Mouse (Mus musculus) hindbrain, embryonic 11.5 days (tissue): ENCODE results near the gene Eci2. TPM values are rescaled to one million over a fixed set of nuclear protein-coding genes. Genes with fewer than 3 reads are reported as not detected.
A peak's percentile ranks its signal among the peaks of the same experiment; 100 is the strongest.
"Not testable (repeated sequence)": the region's sequence is repeated elsewhere in the genome, so short reads cannot be mapped to it uniquely, and the experiment has no call there.

Experiments
- ATAC-seq: fragments of 200-750 bp; cut with Nextera tagmentation; 2 replicates; pipeline ENCODE4 v1.8.0; 2017; ENCODE audit warnings: mild to moderate bottlenecking, moderate TSS enrichment, moderate library complexity; ENCODE audit not compliant: low FRiP score
- DNase-seq: peaks from one replicate; pipeline ENCODE4 v3.0.0-alpha.2; 2015; ENCODE audit warnings: low spot score
- H3K27ac ChIP-seq: fragments of 300-500 bp; sonication (generic); 2 replicates; pipeline ENCODE4 v1.5.1; 2014; ENCODE audit warnings: mild to moderate bottlenecking, low read depth, low read length
- H3K27me3 ChIP-seq: fragments of 300-500 bp; sonication (generic); 2 replicates; pipeline ENCODE4 v1.6.1; 2014; ENCODE audit warnings: mild to moderate bottlenecking, low read length, moderate library complexity, mixed read lengths; ENCODE audit not compliant: control insufficient read depth, insufficient read depth
- H3K36me3 ChIP-seq: fragments of 300-500 bp; sonication (generic); 2 replicates; pipeline ENCODE4 v1.6.1; 2014; ENCODE audit warnings: mild to moderate bottlenecking, low read length, moderate library complexity, mixed read lengths; ENCODE audit not compliant: control insufficient read depth, insufficient read depth
- H3K4me1 ChIP-seq: fragments of 300-500 bp; sonication (generic); replicated peaks from 2 replicates; pipeline ENCODE4 v1.6.1; 2014; ENCODE audit warnings: low read length, mixed read lengths; ENCODE audit not compliant: control insufficient read depth, insufficient read depth
- H3K4me2 ChIP-seq: fragments of 300-500 bp; sonication (generic); replicated peaks from 2 replicates; pipeline ENCODE4 v1.6.1; 2014; ENCODE audit warnings: mild to moderate bottlenecking, low read depth, low read length
- H3K4me3 ChIP-seq: fragments of 300-500 bp; sonication (generic); 2 replicates; pipeline ENCODE4 v1.5.1; 2014; ENCODE audit warnings: low read depth, low read length
- H3K9ac ChIP-seq: fragments of 300-500 bp; sonication (generic); 2 replicates; pipeline ENCODE4 v1.6.1; 2014; ENCODE audit warnings: low read depth, low read length
- H3K9me3 ChIP-seq: fragments of 300-500 bp; sonication (generic); 2 replicates; pipeline ENCODE4 v1.6.1; 2016; ENCODE audit warnings: low read length; ENCODE audit not compliant: control insufficient read depth
- WGBS: fragments of 180-500 bp; shearing (Covaris S2); extraction: QIAGEN DNeasy Blood & Tissue Kit; methylation state at CpG from one replicate; pipeline ENCODE4 v1.1.7; 2014; 5-methylcytosine and 5-hydroxymethylcytosine counted together
- polyA plus RNA-seq: library from polyadenylated mRNA; unstranded; fragments of >200 nt; fragmentation: Nextera tagmentation; extraction: Ambion mirVana; gene quantifications from 2 replicates; pipeline ENCODE4 v1.2.1, GENCODE M21; 2014

Gene Eci2
- polyA plus RNA-seq, 1 experiment from 2014 or later: 128 TPM

DNA sequence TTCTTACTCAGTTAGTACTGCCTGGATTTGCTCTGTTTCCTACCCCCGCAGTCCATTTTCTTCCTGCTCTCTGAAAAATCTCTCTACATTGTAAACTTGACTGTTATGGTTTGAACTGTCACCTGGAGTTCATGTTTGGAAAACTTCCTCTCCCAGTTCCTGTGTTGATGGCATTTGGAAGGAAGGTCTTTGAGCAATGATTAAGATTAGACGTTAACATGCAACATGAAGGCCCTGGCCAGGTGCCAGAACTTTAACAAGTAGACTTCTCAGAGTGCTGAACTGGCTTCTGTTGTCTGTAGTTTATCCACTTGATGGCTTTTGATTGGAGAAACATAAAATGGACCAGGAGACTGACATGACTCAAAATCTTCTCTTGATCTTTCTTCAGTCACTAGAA lies 31.0 kb downstream of the Eci2 start:
- Histone ChIP-seq H3K9ac (no peak overlapping the region), H3K4me3 (no peak overlapping the region), H3K4me2 (no peak overlapping the region), H3K27ac (no peak overlapping the region), H3K4me1 (no peaks in the 10 kb centered on the region), H3K9me3 (no peaks in the 10 kb centered on the region), H3K36me3 (no peaks in the 10 kb centered on the region), H3K27me3 (no peaks in the 10 kb centered on the region)
- no peak for ATAC-seq
- 90% methylated on average over 2 of the region's 2 CpGs for WGBS
- DNase-seq: no peak

DNA sequence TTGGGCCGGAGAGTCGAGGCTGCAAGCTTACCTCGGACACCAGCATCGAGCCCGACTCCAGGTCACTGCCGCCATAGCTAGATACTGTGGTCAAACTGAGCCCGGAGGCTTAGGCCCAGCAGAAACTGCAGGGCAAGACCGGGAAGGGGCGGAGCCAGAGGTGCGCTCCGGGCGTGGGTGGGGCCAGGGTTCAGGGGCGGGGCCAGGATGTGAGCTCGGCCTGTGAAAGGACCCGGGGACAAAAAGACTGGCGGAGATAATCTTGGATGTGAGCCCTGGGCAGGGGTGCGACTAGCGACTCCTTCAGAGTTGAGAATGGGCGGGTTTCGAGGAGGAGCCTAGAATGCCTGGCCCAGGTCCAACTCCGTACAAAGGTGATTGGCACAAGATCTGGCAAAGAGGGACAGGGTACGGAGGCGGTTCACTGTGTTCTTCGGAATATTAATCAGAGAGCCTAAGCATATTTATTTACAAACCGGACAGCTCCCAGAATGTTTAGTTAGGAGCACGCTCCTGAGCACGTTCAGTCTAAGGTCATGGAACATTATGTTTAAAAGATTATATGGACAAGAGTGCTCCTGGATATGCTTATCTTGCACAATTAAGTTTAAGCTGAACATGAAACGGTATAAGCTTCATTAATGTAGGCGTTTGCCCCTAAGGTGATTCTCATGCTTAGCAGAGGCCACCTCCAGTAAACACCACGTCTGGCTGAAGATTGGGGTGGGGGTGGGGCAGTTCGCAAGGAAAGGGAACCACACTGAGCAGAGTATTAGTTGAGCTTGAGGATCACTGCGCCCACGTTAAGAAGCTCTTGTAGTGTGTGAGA lies 32.7 kb downstream of the Eci2 start:
- Histone ChIP-seq H3K9me3 (no peaks in the 10 kb centered on the region), H3K36me3 (no peaks in the 10 kb centered on the region), H3K27me3 (no peaks in the 10 kb centered on the region), H3K4me3 (peak overlapping the region; percentile 48), H3K27ac (peak overlapping the region; percentile 55), H3K9ac (peak overlapping the region; percentile 67), H3K4me1 (no peaks in the 10 kb centered on the region), H3K4me2 (peak overlapping the region; percentile 46)
- WGBS: 2% methylated on average over 33 of the region's 33 CpGs
- DNase-seq (peak; percentile 95), ATAC-seq (peak; percentile 99)

DNA sequence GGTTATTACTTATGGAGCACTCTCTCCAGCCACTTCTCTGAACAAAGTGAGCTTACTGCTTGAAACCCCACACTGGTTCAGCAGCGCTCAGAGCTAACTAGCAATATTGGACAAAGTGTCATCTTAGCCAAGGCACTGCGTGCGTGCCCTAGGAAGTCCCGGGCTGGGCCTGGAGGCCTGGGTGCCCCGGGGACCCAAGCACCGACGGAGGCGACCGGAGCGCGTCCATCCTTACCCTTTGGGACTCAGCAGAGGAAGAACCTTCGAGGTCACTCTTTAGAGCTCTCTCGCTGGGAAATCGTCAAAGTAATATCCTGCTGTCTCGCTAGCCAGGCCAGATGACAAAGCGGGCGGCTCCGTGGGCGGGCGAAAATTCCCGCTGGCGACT lies 33.3 kb downstream of the Eci2 start:
- DNase-seq (no peak), ATAC-seq (peak; percentile 77)
- Histone ChIP-seq H3K4me3 (peak overlapping the region; percentile 48), H3K4me1 (no peaks in the 10 kb centered on the region), H3K27ac (peak overlapping the region; percentile 55), H3K9me3 (no peaks in the 10 kb centered on the region), H3K27me3 (no peaks in the 10 kb centered on the region), H3K4me2 (peak overlapping the region; percentile 46), H3K36me3 (no peaks in the 10 kb centered on the region), H3K9ac (peak overlapping the region; percentile 67)
- 2% methylated on average over 22 of the region's 22 CpGs for WGBS

DNA sequence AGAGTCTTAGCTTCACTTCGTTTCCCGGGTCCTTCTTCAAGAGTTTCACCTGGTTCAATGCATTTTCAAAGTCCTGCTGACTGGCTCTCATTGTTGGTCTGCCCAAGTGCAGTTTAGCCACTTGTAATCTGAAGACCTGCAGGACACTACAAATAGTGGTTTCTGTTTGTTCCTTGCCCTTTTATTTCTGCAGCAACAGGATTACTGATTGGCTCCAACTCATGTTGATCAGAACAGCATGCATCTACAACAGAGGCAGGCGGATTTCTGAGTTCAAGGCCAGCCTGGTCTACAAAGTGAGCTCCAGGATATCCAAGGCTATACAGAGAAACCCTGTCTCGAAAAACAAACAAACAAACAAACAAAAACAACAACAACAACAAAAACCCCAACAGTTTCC lies 33.8 kb downstream of the Eci2 start:
- peak overlapping the region; percentile 46 for H3K4me2 ChIP-seq
- DNase-seq: peak; percentile 9
- 80% methylated on average over 4 of the region's 4 CpGs for WGBS
- peak overlapping the region; percentile 48; the same call in 1 of the 2 replicates for H3K4me3 ChIP-seq
- H3K27ac ChIP-seq: no peak overlapping the region
- no peak for ATAC-seq
- no peaks in the 10 kb centered on the region for H3K9me3 ChIP-seq
- no peaks in the 10 kb centered on the region for H3K4me1 ChIP-seq
- no peaks in the 10 kb centered on the region for H3K27me3 ChIP-seq
- no peaks in the 10 kb centered on the region for H3K36me3 ChIP-seq
- no peak overlapping the region for H3K9ac ChIP-seq

DNA sequence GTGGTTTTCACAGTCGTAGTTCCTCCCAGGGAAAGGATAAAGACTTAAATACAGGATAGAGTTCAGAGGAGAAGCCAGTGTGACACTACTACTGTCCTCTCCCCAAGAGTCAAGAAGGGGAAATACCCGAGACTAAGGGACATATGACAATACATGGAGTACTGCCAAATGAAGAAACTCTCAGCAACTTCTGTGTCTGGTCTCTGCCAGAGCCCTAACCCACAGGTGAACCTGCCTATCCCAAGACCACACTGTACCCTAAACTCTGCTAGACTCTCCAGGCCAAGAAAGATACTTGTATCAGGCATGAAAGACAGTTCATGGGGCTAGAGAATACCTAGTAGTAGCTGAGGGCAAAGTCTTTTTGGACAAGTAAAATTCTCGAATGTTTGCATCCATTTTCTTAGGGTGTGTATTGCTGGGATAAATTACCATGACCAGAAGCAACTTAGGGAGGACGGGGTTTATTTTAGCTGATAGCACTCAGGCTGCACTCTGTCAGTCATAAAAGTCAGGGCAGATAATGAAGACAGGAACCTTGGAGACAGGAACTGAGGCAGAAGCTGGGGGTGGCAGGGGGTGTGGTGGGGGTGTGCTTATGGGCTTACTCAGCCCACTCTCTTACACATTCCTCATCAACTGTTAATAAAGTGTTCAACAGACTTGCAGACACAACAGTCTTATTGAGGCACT lies 35.2 kb downstream of the Eci2 start:
- ATAC-seq (no peak), DNase-seq (no peak)
- WGBS: 80% methylated on average over 4 of the region's 4 CpGs
- Histone ChIP-seq H3K4me3 (no peak overlapping the region), H3K9ac (no peak overlapping the region), H3K36me3 (peaks cover 2% of the 10 kb centered on the region; the same call in 1 of the 2 replicates), H3K9me3 (no peaks in the 10 kb centered on the region), H3K27me3 (no peaks in the 10 kb centered on the region), H3K4me1 (no peaks in the 10 kb centered on the region), H3K27ac (no peak overlapping the region), H3K4me2 (no peak overlapping the region)

DNA sequence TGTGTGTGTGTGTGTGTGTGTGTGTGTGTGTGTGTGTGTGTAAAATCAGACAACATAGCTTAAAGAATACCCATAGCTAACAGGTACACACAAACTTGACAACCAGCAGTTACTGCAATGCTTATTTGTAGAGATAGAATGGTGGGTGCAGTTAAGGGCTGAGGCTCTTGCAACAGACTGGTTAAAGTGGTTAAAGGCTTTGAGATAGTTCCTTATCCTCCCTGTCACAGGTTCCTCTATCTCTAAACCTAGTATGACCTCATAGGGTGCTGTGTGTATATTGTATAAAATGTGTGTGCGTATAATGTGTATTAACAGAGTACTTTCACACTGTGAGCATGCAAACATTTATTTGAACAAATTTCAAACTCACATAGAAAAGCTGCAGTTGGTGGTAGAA lies 43.4 kb downstream of the Eci2 start:
- H3K27me3 ChIP-seq, H3K4me1 ChIP-seq, H3K9me3 ChIP-seq, H3K4me3 ChIP-seq, DNase-seq, H3K36me3 ChIP-seq, H3K27ac ChIP-seq, H3K4me2 ChIP-seq, H3K9ac ChIP-seq, ATAC-seq: not testable (repeated sequence)
- WGBS: 94% methylated on average over 1 of the region's 1 CpGs

DNA sequence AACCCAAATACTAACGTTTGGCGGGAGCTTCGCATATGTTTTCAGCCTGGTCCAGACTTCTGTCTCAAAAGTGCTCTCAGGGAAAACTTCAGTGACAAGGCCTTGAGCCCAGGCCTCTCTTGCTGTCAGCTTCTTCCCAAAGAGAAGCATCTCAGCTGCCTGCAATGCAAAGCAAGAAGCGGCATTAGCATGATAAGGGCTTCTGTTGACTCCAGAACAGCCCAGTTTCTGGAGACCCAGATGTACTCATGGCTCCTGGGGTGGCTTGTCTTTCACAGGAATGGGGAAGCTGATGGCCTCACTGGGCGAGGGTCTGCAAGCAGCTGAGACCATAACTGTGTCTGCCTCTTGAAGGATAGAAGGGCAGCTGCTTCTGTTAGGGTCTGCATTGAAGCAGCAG lies 48.3 kb downstream of the Eci2 start:
- H3K9me3 ChIP-seq, H3K4me1 ChIP-seq, H3K4me2 ChIP-seq, DNase-seq, H3K9ac ChIP-seq, H3K4me3 ChIP-seq, H3K36me3 ChIP-seq, H3K27ac ChIP-seq, H3K27me3 ChIP-seq, ATAC-seq: not testable (repeated sequence)
- WGBS: 70% methylated on average over 5 of the region's 5 CpGs

DNA sequence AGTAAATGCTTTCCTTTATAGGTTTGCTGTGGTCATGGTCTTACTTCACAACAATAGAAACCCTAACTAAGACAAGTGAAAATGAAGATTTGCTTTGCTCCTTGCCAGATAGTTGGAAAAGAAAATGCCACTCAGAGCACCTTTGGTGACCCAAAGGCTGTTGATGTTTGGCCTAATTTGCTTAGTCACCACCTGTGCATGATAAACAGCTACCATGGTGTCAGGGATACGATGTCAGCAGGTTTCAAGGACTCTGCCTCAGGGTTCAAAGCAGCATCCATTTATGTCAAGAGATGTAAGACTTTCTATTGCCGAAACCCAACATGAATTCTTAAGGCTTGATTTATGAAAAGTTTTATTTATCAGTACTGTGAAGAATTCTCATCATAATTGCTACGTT lies 49.5 kb downstream of the Eci2 start:
- 92% methylated on average over 3 of the region's 3 CpGs for WGBS
- no peaks in the 10 kb centered on the region for H3K36me3 ChIP-seq
- ATAC-seq (no peak), DNase-seq (no peak)
- no peak overlapping the region for H3K4me3 ChIP-seq
- H3K27me3 ChIP-seq: no peaks in the 10 kb centered on the region
- H3K9ac ChIP-seq: no peak overlapping the region
- no peaks in the 10 kb centered on the region for H3K9me3 ChIP-seq
- H3K4me2 ChIP-seq: no peak overlapping the region
- no peaks in the 10 kb centered on the region for H3K4me1 ChIP-seq
- no peak overlapping the region for H3K27ac ChIP-seq

DNA sequence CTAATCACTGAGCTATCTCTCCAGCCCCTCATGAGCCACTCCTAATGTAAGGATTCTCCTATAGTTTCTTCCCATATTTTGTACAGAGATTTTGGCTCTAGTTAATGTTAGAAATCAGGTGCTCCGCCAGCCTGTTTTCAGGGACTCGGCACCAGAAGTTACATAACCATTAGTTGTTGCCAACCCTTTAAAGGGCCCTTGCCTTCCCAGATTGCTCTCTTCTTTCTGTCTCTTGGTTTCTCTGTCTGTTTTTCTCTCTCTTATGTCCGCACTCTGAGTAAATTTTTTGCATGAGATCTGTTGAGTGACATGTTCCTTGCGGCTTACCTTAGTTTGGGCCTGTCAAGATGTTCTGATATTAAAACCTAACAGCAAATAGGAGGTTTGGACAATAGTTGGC lies 50.8 kb downstream of the Eci2 start:
- H3K4me2 ChIP-seq: no peak overlapping the region
- 98% methylated on average over 4 of the region's 4 CpGs for WGBS

More for the DNA sequence above, 50.8 kb downstream of the Eci2 start:
- Histone ChIP-seq H3K36me3 (no peaks in the 10 kb centered on the region), H3K9ac (no peak overlapping the region), H3K27ac (no peak overlapping the region), H3K27me3 (no peaks in the 10 kb centered on the region), H3K4me1 (no peaks in the 10 kb centered on the region), H3K9me3 (no peaks in the 10 kb centered on the region), H3K4me3 (no peak overlapping the region)
- ATAC-seq (no peak), DNase-seq (no peak)
